Mouse (Mus musculus) liver, embryonic 14.5 days (tissue): ENCODE data around the gene Kif13a.

ENCODE experiments used
- CTCF ChIP-seq: IDR thresholded peaks from 2 replicates; pipeline ENCODE4 v1.5.1; 2016; ENCODE audit warnings: antibody characterized with exemption, low read depth, control low read depth
- EP300 ChIP-seq: IDR thresholded peaks from 2 replicates; pipeline ENCODE4 v1.6.1; 2016; ENCODE audit warnings: antibody characterized with exemption, low read depth

DNA sequence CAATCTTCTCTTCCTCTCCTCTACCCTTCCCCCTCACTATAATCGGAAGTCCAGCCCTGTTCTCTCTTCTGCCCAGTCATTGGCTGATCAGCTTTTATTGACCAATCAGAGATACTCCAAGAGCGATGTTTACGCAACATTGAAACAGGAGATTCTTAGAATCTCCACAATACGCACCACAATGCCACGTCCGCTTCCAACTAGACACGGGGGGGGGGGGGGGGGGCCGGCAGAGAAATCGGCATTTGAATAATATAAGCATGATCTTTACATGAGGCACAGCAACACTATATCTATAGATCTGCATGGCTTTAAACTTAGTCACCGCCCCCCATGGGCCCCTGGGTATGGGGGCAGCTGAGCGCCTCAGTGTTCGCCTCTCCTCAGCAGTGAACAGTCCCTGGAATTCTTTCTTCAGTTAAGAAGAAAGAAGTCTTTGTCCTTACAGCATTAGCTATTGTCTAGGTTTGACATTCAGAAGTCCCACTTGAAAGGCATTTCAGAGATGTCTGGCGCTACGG is 45.4 kb upstream of the Kif13a start:
- TF ChIP-seq CTCF (no peak), EP300 (no peak)
